Mouse (Mus musculus): Measurements from ENCODE around the gene Gm45837. TPM values are rescaled to one million over a fixed set of nuclear protein-coding genes. Genes with fewer than 3 reads are reported as not detected.

The Gm45837 gene
- total and polyA plus RNA-seq, 3 experiments = 1.2 TPM; not detected in 2

- no peak for TF ChIP-seq NRF1 (IDR thresholded peaks at IDR 0.05; ENCODE audit: insufficient read depth, low read depth, low read length, poor library complexity, severe bottlenecking)
These were observed 126.9 kb downstream of the Gm45837 start (continued) for GRCm38 (mm10) chr7:101537541-101537940.

GRCm38 (mm10) chr7:101538141-101538933 lies 127.7 kb downstream of the Gm45837 start:
- Histone ChIP-seq H3K79me2 (ENCODE audit: control insufficient read depth, insufficient read depth, low read length, poor library complexity) (no peaks in the 10 kb centered on the region), H3K9me3 (replicated peaks; ENCODE audit: insufficient read depth, low read length) (no peaks in the 10 kb centered on the region), H3K4me3 (ENCODE audit: control insufficient read depth in 1 of 2, insufficient read depth in 1 of 2, low read depth in 2 of 2, low read length in 2 of 2) (no peak overlapping the region), H3K27ac (ENCODE audit: control insufficient read depth, low read depth, low read length) (no peak overlapping the region), H3K27me3 (ENCODE audit: control insufficient read depth in 1 of 2, insufficient read depth in 2 of 2, low read length in 2 of 2) (peaks cover 2 to 6% of the 10 kb centered on the region in 2 experiments), H3K9ac (ENCODE audit: control insufficient read depth, low read depth, low read length, poor library complexity, severe bottlenecking) (no peak overlapping the region), H3K4me1 (ENCODE audit: control insufficient read depth in 1 of 2, insufficient read depth in 2 of 2, low read length in 2 of 2) (peaks cover 0 to 4% of the 10 kb centered on the region in 2 experiments; a peak in 1 of 4 replicates), H3K36me3 (ENCODE audit: control insufficient read depth in 1 of 2, insufficient read depth in 2 of 2, low read length in 2 of 2) (no peaks in the 10 kb centered on the region)
- TF ChIP-seq CHD1 (IDR thresholded peaks at IDR 0.05; ENCODE audit: low read depth, low read length) = no peak
- TF ChIP-seq ZC3H11A (IDR thresholded peaks at IDR 0.05; ENCODE audit: low read depth, low read length) = 0 out of 2 replicates have a peak, but pooled peaks have one; percentile 10
- TF ChIP-seq POLR2AphosphoS5 (IDR thresholded peaks at IDR 0.05; ENCODE audit: borderline replicate concordance, low read depth, low read length) = no peak
- peak; percentile 36 to 74 (median 67) for TF ChIP-seq CTCF (IDR thresholded peaks at IDR 0.05 in 2 of 3, conservative IDR thresholded peaks at IDR 0.05 in 1 of 3; ENCODE audit: control insufficient read depth in 1 of 3, insufficient read depth in 1 of 3, low read depth in 2 of 3, low read length in 3 of 3, poor library complexity in 1 of 3, severe bottlenecking in 1 of 3)
- peak; percentile 44 for TF ChIP-seq SMC3 (IDR thresholded peaks at IDR 0.05; ENCODE audit: low read depth, low read length)
- peak; percentile 58 for TF ChIP-seq RAD21 (IDR thresholded peaks at IDR 0.05; ENCODE audit: low read depth, low read length)
- TF ChIP-seq HCFC1 (IDR thresholded peaks at IDR 0.05; ENCODE audit: low read depth, low read length) = no peak
- TF ChIP-seq ZNF384 (IDR thresholded peaks at IDR 0.05; ENCODE audit: low read depth, low read length) = 0 out of 2 replicates have a peak, but pooled peaks have one; percentile 21
- 0 out of 2 replicates have a peak, but pooled peaks have one; percentile 4 for TF ChIP-seq GATA1 (IDR thresholded peaks at IDR 0.05; ENCODE audit: low read depth, low read length)
- peak; percentile 55 for DNase-seq (ENCODE audit: low read depth, low spot score)

DNA sequence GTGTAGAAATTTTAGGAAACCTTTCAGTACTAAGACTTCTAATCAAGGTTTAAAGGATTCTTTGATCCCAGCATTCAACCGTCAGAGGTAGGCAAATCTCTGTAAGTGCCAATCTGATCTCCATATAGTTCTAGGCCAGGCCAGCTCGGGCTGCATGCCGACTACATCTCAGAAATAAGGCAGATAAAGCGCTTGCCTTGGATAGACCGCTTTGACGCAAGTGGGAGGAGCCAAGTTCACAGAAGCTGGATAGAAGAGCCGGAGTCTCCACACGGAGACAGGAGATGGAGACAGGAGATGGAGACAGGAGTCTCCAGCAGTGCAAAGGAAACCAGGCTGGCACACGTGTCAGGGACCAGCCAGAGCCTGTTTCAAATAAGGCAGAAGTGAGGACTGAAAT lies 129.1 kb downstream of the Gm45837 start:
- no peak overlapping the region for H3K27ac ChIP-seq (ENCODE audit: control insufficient read depth, low read depth, low read length)
- H3K4me1 ChIP-seq (ENCODE audit: control insufficient read depth in 1 of 2, insufficient read depth in 2 of 2, low read length in 2 of 2) = peaks cover 0 to 4% of the 10 kb centered on the region in 2 experiments; a peak in 1 of 4 replicates
- no peaks in the 10 kb centered on the region for H3K9me3 ChIP-seq (replicated peaks; ENCODE audit: insufficient read depth, low read length)
- no peak overlapping the region for H3K4me3 ChIP-seq (ENCODE audit: control insufficient read depth in 1 of 2, insufficient read depth in 1 of 2, low read depth in 2 of 2, low read length in 2 of 2)
- no peaks in the 10 kb centered on the region for H3K36me3 ChIP-seq (ENCODE audit: control insufficient read depth in 1 of 2, insufficient read depth in 2 of 2, low read length in 2 of 2)
- no peaks in the 10 kb centered on the region for H3K79me2 ChIP-seq (ENCODE audit: control insufficient read depth, insufficient read depth, low read length, poor library complexity)
- DNase-seq (ENCODE audit: low read depth, low spot score) = peak; percentile 21
- no peak overlapping the region for H3K9ac ChIP-seq (ENCODE audit: control insufficient read depth, low read depth, low read length, poor library complexity, severe bottlenecking)
- TF ChIP-seq NELFE (IDR thresholded peaks at IDR 0.05; ENCODE audit: low read depth, low read length) (no peak), POLR2AphosphoS5 (IDR thresholded peaks at IDR 0.05; ENCODE audit: borderline replicate concordance, low read depth, low read length) (no peak), ZNF384 (IDR thresholded peaks at IDR 0.05; ENCODE audit: low read depth, low read length) (no peak), CTCF (IDR thresholded peaks at IDR 0.05 in 2 of 3, conservative IDR thresholded peaks at IDR 0.05 in 1 of 3; ENCODE audit: control insufficient read depth in 1 of 3, insufficient read depth in 1 of 3, low read depth in 2 of 3, low read length in 3 of 3, poor library complexity in 1 of 3, severe bottlenecking in 1 of 3) (no peak), E2F4 (IDR thresholded peaks at IDR 0.05; ENCODE audit: borderline replicate concordance, low read depth, low read length) (no peak), USF1 (IDR thresholded peaks at IDR 0.05; ENCODE audit: low read depth, low read length) (no peak), SIN3A (IDR thresholded peaks at IDR 0.05; ENCODE audit: low read length) (no peak), MAZ (IDR thresholded peaks at IDR 0.05; ENCODE audit: low read depth, low read length) (no peak), RCOR1 (IDR thresholded peaks at IDR 0.05; ENCODE audit: low read depth, low read length) (no peak), CHD2 (IDR thresholded peaks at IDR 0.05; ENCODE audit: low read length) (no peak)
- H3K27me3 ChIP-seq (ENCODE audit: control insufficient read depth in 1 of 2, insufficient read depth in 2 of 2, low read length in 2 of 2) = peaks cover 6% of the 10 kb centered on the region in 2 experiments

Measured in MEL (cell line).